Mouse (Mus musculus): Measurements from ENCODE around the gene Prkg1. TPM values are rescaled to one million over a fixed set of nuclear protein-coding genes. Genes with fewer than 3 reads are reported as not detected.

Prkg1 gene
- polyA plus RNA-seq, 1 experiment from 2014 or later: 0.74 TPM

DNA sequence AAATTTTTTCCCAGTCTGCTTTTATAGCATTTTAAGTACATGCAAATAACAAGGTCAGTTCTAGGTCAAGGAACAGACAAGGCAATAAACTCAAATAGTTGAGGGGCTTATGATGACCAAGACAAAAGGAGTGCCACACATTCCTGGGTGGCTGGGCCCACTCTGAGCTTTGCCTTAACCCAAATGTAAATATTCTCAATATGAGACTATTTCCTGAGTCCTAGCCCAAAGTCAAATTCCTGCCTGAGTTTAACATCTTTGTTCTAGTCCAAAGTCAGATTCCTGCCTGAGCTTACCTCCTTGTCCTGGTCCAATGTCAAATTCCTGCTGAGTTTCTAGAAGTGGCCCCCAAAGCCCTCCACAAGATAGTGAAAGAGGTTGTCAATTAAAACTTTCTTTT is 1206.8 kb downstream of the Prkg1 start:
- Histone ChIP-seq H3K4me2 (ENCODE audit: low read depth, low read length) (no peak overlapping the region), H3K4me3 (ENCODE audit: low read depth, low read length) (no peak overlapping the region), H3K4me1 (ENCODE audit: insufficient read depth) (no peaks in the 10 kb centered on the region), H3K27me3 (ENCODE audit: insufficient read depth, low read length) (no peaks in the 10 kb centered on the region), H3K27ac (ENCODE audit: low read depth) (no peak overlapping the region), H3K36me3 (replicated peaks; ENCODE audit: insufficient read depth, low read length) (no peaks in the 10 kb centered on the region), H3K9ac (replicated peaks) (no peak overlapping the region), H3K9me3 (ENCODE audit: low read length) (no peaks in the 10 kb centered on the region)
- TF ChIP-seq CTCF (IDR thresholded peaks at IDR 0.05; ENCODE audit: low read depth) (no peak), EP300 (IDR thresholded peaks at IDR 0.05; ENCODE audit: low read depth) (no peak)
- ATAC-seq (no peak), DNase-seq (no peak)

DNA sequence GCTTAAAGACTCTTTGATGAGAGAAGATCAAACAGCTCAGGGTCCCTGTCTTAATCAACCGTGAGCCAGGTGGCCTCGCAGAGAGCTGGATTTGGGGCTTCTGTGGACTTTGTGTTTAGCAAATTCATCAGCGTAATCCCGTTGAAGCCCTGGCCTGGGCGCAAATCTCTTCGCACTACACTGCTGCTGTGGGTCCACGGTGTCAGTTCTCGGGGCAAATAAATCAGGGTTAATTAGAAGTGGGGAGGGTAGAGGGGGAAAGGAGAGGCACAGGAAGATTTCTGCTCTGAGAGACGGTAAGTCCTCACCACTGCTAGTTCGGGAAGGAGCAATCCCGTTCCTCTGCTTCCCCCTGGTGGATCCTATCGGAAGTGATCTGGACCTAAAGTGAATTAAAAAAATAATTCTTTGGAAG is 1210.4 kb downstream of the Prkg1 start:
- TF ChIP-seq EP300 (IDR thresholded peaks at IDR 0.05; ENCODE audit: low read depth) (no peak), CTCF (IDR thresholded peaks at IDR 0.05; ENCODE audit: low read depth) (peak; percentile 81)
- no peak for ATAC-seq
- H3K27ac ChIP-seq (ENCODE audit: low read depth): no peak overlapping the region
- H3K9me3 ChIP-seq (ENCODE audit: low read length): no peaks in the 10 kb centered on the region
- peaks cover 10% of the 10 kb centered on the region for H3K27me3 ChIP-seq (ENCODE audit: insufficient read depth, low read length)
- WGBS (ENCODE audit: insufficient replicate concordance): 2% methylated on average over 12 of the region's 12 CpGs
- peak overlapping the region; percentile 70 for H3K4me2 ChIP-seq (ENCODE audit: low read depth, low read length)
- H3K9ac ChIP-seq (replicated peaks): no peak overlapping the region
- DNase-seq: peak; percentile 61
- peak overlapping the region; percentile 27 for H3K4me3 ChIP-seq (ENCODE audit: low read depth, low read length)
- H3K36me3 ChIP-seq (replicated peaks; ENCODE audit: insufficient read depth, low read length): no peaks in the 10 kb centered on the region
- H3K4me1 ChIP-seq (ENCODE audit: insufficient read depth): no peaks in the 10 kb centered on the region

DNA sequence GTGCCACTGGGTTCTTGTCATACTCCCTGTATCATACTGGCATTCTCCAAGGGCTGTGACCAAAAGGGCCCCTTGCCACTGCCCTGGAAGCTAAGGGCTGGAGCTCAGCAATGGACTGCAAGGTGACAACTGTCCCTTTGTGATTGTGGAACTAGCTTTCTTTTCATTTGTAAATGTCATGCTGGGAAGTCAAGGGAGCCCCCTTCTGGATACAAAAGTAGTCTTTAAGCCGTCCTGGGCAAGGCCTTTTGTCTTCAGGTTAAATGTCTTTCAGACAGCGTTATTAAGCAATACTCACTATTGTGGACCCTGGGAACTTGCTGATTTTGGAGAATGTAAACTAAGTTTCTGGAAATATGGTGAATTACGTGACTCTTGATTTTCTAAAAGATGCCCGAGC is 1211.1 kb downstream of the Prkg1 start:
- Histone ChIP-seq H3K4me3 (ENCODE audit: low read depth, low read length) (no peak overlapping the region), H3K9me3 (ENCODE audit: low read length) (no peaks in the 10 kb centered on the region), H3K36me3 (replicated peaks; ENCODE audit: insufficient read depth, low read length) (no peaks in the 10 kb centered on the region), H3K27ac (ENCODE audit: low read depth) (no peak overlapping the region), H3K4me2 (ENCODE audit: low read depth, low read length) (no peak overlapping the region), H3K9ac (replicated peaks) (no peak overlapping the region), H3K4me1 (ENCODE audit: insufficient read depth) (no peaks in the 10 kb centered on the region), H3K27me3 (ENCODE audit: insufficient read depth, low read length) (peaks cover 17% of the 10 kb centered on the region)
- WGBS (ENCODE audit: insufficient replicate concordance): 25% methylated on average over 4 of the region's 4 CpGs
- DNase-seq (no peak), ATAC-seq (no peak)
- TF ChIP-seq EP300 (IDR thresholded peaks at IDR 0.05; ENCODE audit: low read depth) (no peak), CTCF (IDR thresholded peaks at IDR 0.05; ENCODE audit: low read depth) (0 out of 2 replicates have a peak, but pooled peaks have one; percentile 12)

DNA sequence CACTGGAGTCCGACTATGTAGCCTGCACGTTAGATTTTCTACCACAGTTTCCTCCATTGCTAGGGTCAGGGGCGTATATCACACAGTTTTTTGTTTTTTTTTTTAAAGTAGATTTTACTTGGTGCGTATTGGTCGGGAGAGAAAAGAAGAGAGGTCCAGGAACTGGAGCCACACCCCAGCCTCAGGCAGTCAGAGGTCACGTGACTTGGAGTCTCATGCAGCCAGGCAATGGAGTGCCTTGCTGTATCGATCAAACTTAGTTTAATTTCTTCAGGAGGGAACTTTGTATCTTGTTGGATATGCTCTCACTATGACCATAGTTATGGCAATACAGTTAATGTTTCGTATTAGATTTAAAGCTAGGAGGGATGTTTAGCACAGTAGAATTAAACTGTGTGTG is 1212.6 kb downstream of the Prkg1 start:
- Histone ChIP-seq H3K27ac (ENCODE audit: low read depth) (no peak overlapping the region), H3K9me3 (ENCODE audit: low read length) (no peaks in the 10 kb centered on the region), H3K9ac (replicated peaks) (no peak overlapping the region), H3K36me3 (replicated peaks; ENCODE audit: insufficient read depth, low read length) (no peaks in the 10 kb centered on the region), H3K4me1 (ENCODE audit: insufficient read depth) (no peaks in the 10 kb centered on the region), H3K4me3 (ENCODE audit: low read depth, low read length) (no peak overlapping the region), H3K4me2 (ENCODE audit: low read depth, low read length) (no peak overlapping the region), H3K27me3 (ENCODE audit: insufficient read depth, low read length) (peaks cover 32% of the 10 kb centered on the region)
- ATAC-seq (no peak), DNase-seq (no peak)
- WGBS (ENCODE audit: insufficient replicate concordance): 59% methylated on average over 8 of the region's 8 CpGs
- TF ChIP-seq EP300 (IDR thresholded peaks at IDR 0.05; ENCODE audit: low read depth) (no peak), CTCF (IDR thresholded peaks at IDR 0.05; ENCODE audit: low read depth) (no peak)

DNA sequence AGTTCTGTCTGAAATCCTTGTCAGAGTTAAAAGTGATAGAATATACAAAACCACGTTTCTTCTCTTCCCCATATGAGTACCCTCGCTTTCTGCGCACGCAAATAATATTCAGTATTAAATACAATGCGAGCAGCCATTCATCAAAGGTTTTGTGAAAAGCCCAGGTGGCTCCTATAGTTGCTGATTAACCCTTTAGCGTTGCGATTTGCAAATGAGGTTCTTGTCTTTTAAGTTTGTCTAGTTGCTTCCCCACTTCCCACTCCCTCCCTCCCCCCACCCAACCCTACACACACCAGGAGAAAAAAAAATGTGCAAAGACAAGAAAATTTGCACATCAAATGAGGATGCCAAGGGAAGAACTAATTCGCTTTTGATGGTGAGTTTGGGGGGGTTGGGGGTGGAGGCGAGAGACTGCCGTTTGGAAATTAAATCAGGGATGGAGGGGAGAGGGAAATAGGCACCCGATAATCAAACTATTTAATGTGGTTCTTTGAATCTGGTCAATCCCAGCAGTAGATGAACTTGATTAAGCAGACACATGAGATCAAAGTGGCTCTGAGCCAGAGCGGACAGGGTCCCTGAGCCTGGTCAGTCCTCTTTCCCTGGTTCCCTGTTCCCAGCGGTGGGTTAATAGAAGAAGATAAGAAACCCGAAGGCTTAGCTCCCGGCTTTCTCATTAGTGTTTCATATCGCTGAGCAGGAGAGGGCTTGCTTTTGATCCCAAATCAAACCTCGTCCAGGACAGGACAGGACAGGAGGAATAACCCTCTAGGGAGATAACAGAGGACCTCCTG is 1214.8 kb downstream of the Prkg1 start:
- Histone ChIP-seq H3K4me2 (ENCODE audit: low read depth, low read length) (no peak overlapping the region), H3K27me3 (ENCODE audit: insufficient read depth, low read length) (peaks cover 36% of the 10 kb centered on the region), H3K9ac (replicated peaks) (no peak overlapping the region), H3K27ac (ENCODE audit: low read depth) (no peak overlapping the region), H3K4me3 (ENCODE audit: low read depth, low read length) (peak overlapping the region; percentile 23; the same call in 1 of the 2 replicates), H3K9me3 (ENCODE audit: low read length) (no peaks in the 10 kb centered on the region), H3K4me1 (ENCODE audit: insufficient read depth) (no peaks in the 10 kb centered on the region), H3K36me3 (replicated peaks; ENCODE audit: insufficient read depth, low read length) (no peaks in the 10 kb centered on the region)
- ATAC-seq: no peak
- 8% methylated on average over 17 of the region's 17 CpGs for WGBS (ENCODE audit: insufficient replicate concordance)
- TF ChIP-seq CTCF (IDR thresholded peaks at IDR 0.05; ENCODE audit: low read depth) (no peak), EP300 (IDR thresholded peaks at IDR 0.05; ENCODE audit: low read depth) (no peak)
- no peak for DNase-seq

DNA sequence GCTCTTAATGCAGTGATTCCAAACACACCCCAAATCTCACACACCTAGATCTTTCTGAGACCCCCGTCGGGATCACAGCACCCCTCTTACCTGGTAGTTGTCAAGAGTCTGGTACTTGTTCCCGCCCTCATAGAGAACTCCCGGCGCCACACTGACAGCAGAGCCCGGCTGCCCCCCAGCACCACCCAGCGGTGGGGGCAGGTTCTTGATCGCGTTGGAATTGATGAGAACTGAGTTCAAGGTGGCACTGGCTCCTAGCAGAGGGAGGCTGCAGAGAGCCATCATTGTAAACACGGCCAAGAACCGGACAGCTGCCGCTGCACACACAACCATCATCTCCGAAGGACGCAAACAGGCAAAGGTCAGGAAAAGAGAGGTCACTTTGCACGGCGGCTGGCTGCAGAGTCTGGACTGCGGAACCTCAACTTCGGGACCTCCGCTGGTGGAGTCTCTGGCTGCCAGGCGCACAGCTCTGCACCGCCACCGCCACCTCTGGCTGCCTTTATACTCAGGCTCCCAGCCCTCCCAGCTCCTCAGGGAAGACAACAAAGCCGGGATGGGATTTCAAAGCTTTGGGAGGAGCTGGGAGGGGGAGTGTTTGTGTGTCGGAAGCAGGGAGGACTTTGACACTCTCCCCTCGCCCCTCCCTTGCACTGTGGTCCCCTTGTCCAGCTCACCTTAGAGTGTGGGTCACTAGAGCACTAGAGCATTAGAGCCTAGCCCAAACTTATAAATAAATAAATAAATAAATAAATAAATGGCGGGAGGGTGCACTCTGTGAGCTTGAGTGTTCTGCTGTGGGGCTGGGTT is 1215.6 kb downstream of the Prkg1 start, which contains the start of gene Dkk1:
Gene Dkk1, minus strand, starts transcription at position 622 of the 810 bp plus-strand sequence.
- peaks cover 36% of the 10 kb centered on the region for H3K27me3 ChIP-seq (ENCODE audit: insufficient read depth, low read length)
- TF ChIP-seq EP300 (IDR thresholded peaks at IDR 0.05; ENCODE audit: low read depth) (no peak), CTCF (IDR thresholded peaks at IDR 0.05; ENCODE audit: low read depth) (peak; percentile 24; the same call in 1 of the 2 replicates)
- H3K36me3 ChIP-seq (replicated peaks; ENCODE audit: insufficient read depth, low read length): no peaks in the 10 kb centered on the region
- WGBS (ENCODE audit: insufficient replicate concordance): 3% methylated on average over 26 of the region's 26 CpGs
- H3K4me2 ChIP-seq (ENCODE audit: low read depth, low read length): peak within 1 kb of the TSS; percentile 30
- DNase-seq: no peak
- H3K9me3 ChIP-seq (ENCODE audit: low read length): no peaks in the 10 kb centered on the region
- H3K4me1 ChIP-seq (ENCODE audit: insufficient read depth): no peaks in the 10 kb centered on the region
- no peak within 1 kb of the TSS for H3K9ac ChIP-seq (replicated peaks)
- ATAC-seq: no peak
- H3K27ac ChIP-seq (ENCODE audit: low read depth): no peak within 1 kb of the TSS
- H3K4me3 ChIP-seq (ENCODE audit: low read depth, low read length): peak within 1 kb of the TSS; percentile 23
